Mouse (Mus musculus): ENCODE measurements around the gene Commd4.

GRCm38 (mm10) chr9:57156383-57156782, 1.7 kb downstream of the Commd4 start:
- TF ChIP-seq CTCF (IDR thresholded peaks at IDR 0.05) (no peak), EP300 (IDR thresholded peaks at IDR 0.05) (no peak)

Measured in lung, postnatal 0 days (tissue).